Mouse (Mus musculus): ENCODE data around the gene Taf5. TPM values are rescaled to one million over a fixed set of nuclear protein-coding genes. Genes with fewer than 3 reads are reported as not detected.

The Taf5 gene
- 7.3 and 8.5 TPM in 2 replicates for polyA plus RNA-seq (2014; fragmentation: Nextera tagmentation; extraction: Ambion mirVana)

DNA sequence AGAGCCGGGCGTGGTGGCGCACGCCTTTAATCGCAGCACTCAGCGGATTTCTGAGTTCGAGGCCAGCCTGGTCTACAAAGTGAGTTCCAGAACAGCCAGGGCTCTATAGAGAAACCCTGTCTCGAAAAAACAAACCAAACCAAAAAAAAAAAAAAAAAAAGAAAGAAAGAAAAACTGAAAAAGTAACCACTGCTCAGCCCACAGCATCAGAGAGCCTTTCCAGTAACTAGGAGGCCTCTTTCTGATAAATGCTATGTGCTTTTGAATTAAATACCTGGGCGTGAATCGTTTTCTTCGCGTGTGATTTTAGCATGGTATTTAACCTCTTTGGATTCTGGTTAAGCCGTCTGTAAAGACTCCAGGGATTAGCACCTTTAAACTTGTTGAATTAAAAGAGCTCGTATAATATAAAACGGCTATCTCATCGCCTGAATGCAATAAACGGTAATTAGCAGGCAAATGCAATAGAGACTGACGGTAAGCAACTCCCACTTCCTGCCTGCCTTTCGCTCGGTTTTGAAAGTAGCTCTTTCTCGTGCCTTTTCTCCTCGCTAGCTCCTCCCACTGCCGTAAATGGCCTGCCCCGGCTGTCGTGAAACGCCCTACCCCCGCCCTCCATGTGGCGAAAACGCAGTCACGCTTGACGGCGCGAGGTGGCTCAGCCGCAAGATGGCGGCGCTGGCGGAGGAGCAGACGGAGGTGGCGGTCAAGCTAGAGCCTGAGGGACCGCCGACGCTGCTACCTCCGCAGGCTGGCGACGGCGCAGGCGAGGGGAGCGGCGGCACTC lies at the start of gene Taf5:
Gene Taf5, plus strand, starts transcription at position 651 of the 787 bp plus-strand sequence.
- Histone ChIP-seq H3K27ac (ENCODE audit: low read length) (peak within 1 kb of the TSS; percentile 84), H3K9ac (replicated peaks; ENCODE audit: low read depth, low read length) (peak within 1 kb of the TSS; percentile 90), H3K36me3 (ENCODE audit: control insufficient read depth, insufficient read depth, low read length) (peaks cover 10% of the 10 kb centered on the region; the same call in 1 of the 2 replicates), H3K27me3 (ENCODE audit: control insufficient read depth, insufficient read depth, low read length) (no peaks in the 10 kb centered on the region), H3K4me1 (ENCODE audit: control insufficient read depth, insufficient read depth, low read length) (no peaks in the 10 kb centered on the region), H3K9me3 (ENCODE audit: control insufficient read depth, low read depth, low read length) (no peaks in the 10 kb centered on the region), H3K4me2 (replicated peaks; ENCODE audit: low read depth, low read length) (peak within 1 kb of the TSS; percentile 62), H3K4me3 (ENCODE audit: low read depth, low read length) (peak within 1 kb of the TSS; percentile 99)
- ATAC-seq (ENCODE audit: insufficient number of reproducible peaks, insufficient read depth, low FRiP score, low read depth) = peak; percentile 80
- WGBS = 10% methylated on average over 42 of the region's 49 CpGs

DNA sequence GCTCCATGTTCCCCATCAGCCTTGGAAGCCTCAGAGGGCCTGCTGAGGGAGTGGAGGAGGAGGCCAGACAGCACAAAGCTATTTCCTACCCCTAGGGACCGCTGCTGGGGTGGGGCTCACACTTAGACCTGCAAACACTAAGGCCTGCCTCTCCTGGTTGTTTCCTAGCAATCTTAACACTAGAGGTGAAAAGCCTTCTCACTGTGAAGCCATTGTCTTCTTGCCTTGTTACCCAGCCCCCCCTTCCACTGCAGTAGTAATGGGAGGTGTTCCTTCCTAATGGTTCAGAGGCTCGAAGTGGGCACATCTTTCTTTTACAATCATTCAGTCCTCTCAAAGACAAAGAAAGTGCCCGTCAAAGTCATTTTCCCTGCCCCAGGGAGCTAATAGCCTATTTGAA lies 49.7 kb upstream of the Taf5 start:
- no peak overlapping the region for H3K4me3 ChIP-seq (ENCODE audit: low read depth, low read length)
- H3K27me3 ChIP-seq (ENCODE audit: control insufficient read depth, insufficient read depth, low read length) = peaks cover 34% of the 10 kb centered on the region
- H3K27ac ChIP-seq (ENCODE audit: low read length) = no peak overlapping the region
- no peak overlapping the region for H3K4me2 ChIP-seq (replicated peaks; ENCODE audit: low read depth, low read length)
- H3K36me3 ChIP-seq (ENCODE audit: control insufficient read depth, insufficient read depth, low read length) = no peaks in the 10 kb centered on the region
- no peak for ATAC-seq (ENCODE audit: insufficient number of reproducible peaks, insufficient read depth, low FRiP score, low read depth)
- 17% methylated on average over 3 of the region's 3 CpGs for WGBS
- H3K9me3 ChIP-seq (ENCODE audit: control insufficient read depth, low read depth, low read length) = no peaks in the 10 kb centered on the region
- H3K9ac ChIP-seq (replicated peaks; ENCODE audit: low read depth, low read length) = no peak overlapping the region
- H3K4me1 ChIP-seq (ENCODE audit: control insufficient read depth, insufficient read depth, low read length) = peaks cover 11% of the 10 kb centered on the region; the same call in 1 of the 2 replicates

DNA sequence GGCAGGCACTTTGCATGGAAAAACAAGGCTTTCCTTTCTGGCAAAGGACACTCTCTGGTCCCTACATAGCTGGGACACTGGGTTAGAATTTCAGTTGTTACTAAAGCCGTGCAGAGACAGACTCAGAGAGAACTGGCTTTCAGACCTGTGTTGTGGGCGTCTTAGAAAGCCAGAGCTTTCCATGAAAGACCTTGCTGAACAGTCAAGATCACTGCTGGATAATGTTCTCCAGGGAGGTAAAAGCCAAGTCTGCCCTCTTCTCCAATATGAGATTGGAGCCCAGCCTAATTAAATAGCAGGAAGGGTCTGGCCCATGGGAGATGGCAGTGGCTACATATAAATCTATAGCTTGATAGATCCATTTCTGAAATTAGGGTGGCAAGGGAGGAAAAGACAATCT lies 49.2 kb upstream of the Taf5 start:
- WGBS = 46% methylated on average over 2 of the region's 2 CpGs
- H3K36me3 ChIP-seq (ENCODE audit: control insufficient read depth, insufficient read depth, low read length) = no peaks in the 10 kb centered on the region
- H3K27ac ChIP-seq (ENCODE audit: low read length) = no peak overlapping the region
- no peak for ATAC-seq (ENCODE audit: insufficient number of reproducible peaks, insufficient read depth, low FRiP score, low read depth)
- peaks cover 30% of the 10 kb centered on the region for H3K27me3 ChIP-seq (ENCODE audit: control insufficient read depth, insufficient read depth, low read length)
- no peak overlapping the region for H3K9ac ChIP-seq (replicated peaks; ENCODE audit: low read depth, low read length)
- no peak overlapping the region for H3K4me2 ChIP-seq (replicated peaks; ENCODE audit: low read depth, low read length)
- peaks cover 11% of the 10 kb centered on the region; the same call in 1 of the 2 replicates for H3K4me1 ChIP-seq (ENCODE audit: control insufficient read depth, insufficient read depth, low read length)
- no peak overlapping the region for H3K4me3 ChIP-seq (ENCODE audit: low read depth, low read length)
- no peaks in the 10 kb centered on the region for H3K9me3 ChIP-seq (ENCODE audit: control insufficient read depth, low read depth, low read length)

DNA sequence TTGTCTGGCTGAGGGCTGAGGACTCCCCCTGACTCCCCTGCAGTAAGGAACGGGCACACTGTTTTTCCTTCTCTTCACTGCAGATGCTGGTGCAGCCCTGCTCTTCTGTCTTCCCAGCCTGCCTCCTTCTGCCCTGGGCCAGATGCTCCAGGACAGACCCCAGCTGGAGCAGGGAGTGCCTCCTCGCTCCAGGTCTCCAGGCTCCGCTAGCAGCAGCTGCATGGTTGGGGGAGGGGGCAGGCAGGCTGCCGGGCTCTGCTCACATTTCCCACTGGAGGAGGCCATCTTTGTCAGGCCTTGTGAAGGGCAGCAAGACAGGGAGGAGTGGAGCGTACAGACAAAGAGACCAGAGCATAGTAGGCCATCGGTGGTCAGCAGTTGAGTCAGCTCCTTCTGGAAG lies 48.2 kb upstream of the Taf5 start:
- Histone ChIP-seq H3K27me3 (ENCODE audit: control insufficient read depth, insufficient read depth, low read length) (peaks cover 23% of the 10 kb centered on the region), H3K4me3 (ENCODE audit: low read depth, low read length) (no peak overlapping the region), H3K9me3 (ENCODE audit: control insufficient read depth, low read depth, low read length) (no peaks in the 10 kb centered on the region), H3K4me1 (ENCODE audit: control insufficient read depth, insufficient read depth, low read length) (peaks cover 10% of the 10 kb centered on the region; the same call in 1 of the 2 replicates), H3K4me2 (replicated peaks; ENCODE audit: low read depth, low read length) (no peak overlapping the region), H3K36me3 (ENCODE audit: control insufficient read depth, insufficient read depth, low read length) (no peaks in the 10 kb centered on the region), H3K9ac (replicated peaks; ENCODE audit: low read depth, low read length) (no peak overlapping the region), H3K27ac (ENCODE audit: low read length) (no peak overlapping the region)
- no peak for ATAC-seq (ENCODE audit: insufficient number of reproducible peaks, insufficient read depth, low FRiP score, low read depth)
- 17% methylated on average over 6 of the region's 6 CpGs for WGBS

DNA sequence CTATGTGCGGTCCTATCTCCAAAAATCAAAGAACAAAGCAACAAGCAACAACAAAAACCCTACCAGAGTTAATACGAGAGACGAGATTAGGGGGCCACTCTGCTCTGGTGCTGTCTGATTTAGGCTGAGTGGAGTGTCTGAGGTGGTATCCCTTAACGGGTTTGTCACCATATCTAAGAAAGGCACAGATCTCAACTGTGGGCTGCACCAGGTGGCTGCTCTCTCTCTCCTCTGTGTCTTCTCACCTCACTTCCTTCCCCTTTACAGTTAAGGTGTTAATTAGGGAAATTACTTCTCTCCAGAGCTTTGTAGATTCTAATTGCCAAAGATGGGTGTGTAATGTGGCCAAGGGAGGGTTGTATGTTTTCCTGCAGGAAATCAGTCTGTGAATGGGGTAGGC lies 44.8 kb upstream of the Taf5 start:
- ATAC-seq (ENCODE audit: insufficient number of reproducible peaks, insufficient read depth, low FRiP score, low read depth) = no peak
- H3K36me3 ChIP-seq (ENCODE audit: control insufficient read depth, insufficient read depth, low read length) = no peaks in the 10 kb centered on the region
- no peaks in the 10 kb centered on the region for H3K9me3 ChIP-seq (ENCODE audit: control insufficient read depth, low read depth, low read length)
- H3K4me1 ChIP-seq (ENCODE audit: control insufficient read depth, insufficient read depth, low read length) = no peaks in the 10 kb centered on the region
- H3K27ac ChIP-seq (ENCODE audit: low read length) = no peak overlapping the region
- H3K27me3 ChIP-seq (ENCODE audit: control insufficient read depth, insufficient read depth, low read length) = 0 out of 2 replicates have a peak, but pooled peaks cover 1% of the 10 kb centered on the region
- H3K9ac ChIP-seq (replicated peaks; ENCODE audit: low read depth, low read length) = no peak overlapping the region
- no peak overlapping the region for H3K4me3 ChIP-seq (ENCODE audit: low read depth, low read length)
- no peak overlapping the region for H3K4me2 ChIP-seq (replicated peaks; ENCODE audit: low read depth, low read length)
- WGBS = 87% methylated on average over 4 of the region's 4 CpGs

DNA sequence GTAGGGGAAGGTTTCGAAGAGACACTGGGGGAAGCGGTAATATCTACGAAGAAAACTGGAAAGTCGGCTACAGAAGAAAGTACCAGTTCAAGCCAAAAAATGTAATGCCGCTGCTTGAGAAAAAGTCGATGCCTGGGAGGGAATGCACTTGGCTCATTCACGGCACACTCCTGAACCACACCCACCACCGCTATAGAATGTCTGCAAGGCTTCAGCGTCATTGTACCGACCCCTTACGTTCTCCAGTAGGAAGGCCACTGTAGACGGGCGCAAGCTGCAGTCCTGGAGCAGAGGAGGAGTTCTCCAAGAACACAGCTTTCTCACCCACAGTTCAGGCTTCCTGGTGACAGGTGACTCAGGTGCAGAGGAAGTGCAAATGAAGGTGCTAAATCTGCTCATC lies 44.0 kb upstream of the Taf5 start:
- Histone ChIP-seq H3K4me1 (ENCODE audit: control insufficient read depth, insufficient read depth, low read length) (no peaks in the 10 kb centered on the region), H3K27me3 (ENCODE audit: control insufficient read depth, insufficient read depth, low read length) (no peaks in the 10 kb centered on the region), H3K9me3 (ENCODE audit: control insufficient read depth, low read depth, low read length) (no peaks in the 10 kb centered on the region), H3K9ac (replicated peaks; ENCODE audit: low read depth, low read length) (no peak overlapping the region), H3K4me3 (ENCODE audit: low read depth, low read length) (no peak overlapping the region), H3K36me3 (ENCODE audit: control insufficient read depth, insufficient read depth, low read length) (no peaks in the 10 kb centered on the region), H3K4me2 (replicated peaks; ENCODE audit: low read depth, low read length) (no peak overlapping the region), H3K27ac (ENCODE audit: low read length) (no peak overlapping the region)
- no peak for ATAC-seq (ENCODE audit: insufficient number of reproducible peaks, insufficient read depth, low FRiP score, low read depth)
- WGBS = 80% methylated on average over 13 of the region's 13 CpGs

DNA sequence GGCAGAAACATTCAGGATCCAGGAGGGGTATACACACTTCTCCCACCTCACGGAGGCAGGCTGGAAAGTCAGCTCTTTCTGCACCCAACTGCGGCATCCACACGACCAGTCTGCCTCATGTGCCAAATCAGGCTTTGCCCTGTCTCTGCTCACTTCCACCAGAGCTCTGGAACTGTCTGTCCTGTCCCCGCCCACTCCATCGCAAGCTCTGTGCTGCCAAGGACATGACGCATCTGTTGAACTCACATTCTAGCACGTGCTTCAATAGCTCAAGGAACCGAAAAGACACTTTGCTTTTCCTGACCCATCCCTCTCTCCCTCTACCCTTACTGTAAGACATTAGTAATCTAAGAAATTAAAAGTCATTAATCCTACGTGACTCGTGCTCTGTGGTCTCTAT lies 42.6 kb upstream of the Taf5 start:
- no peak for ATAC-seq (ENCODE audit: insufficient number of reproducible peaks, insufficient read depth, low FRiP score, low read depth)
- Histone ChIP-seq H3K4me3 (ENCODE audit: low read depth, low read length) (no peak overlapping the region), H3K27me3 (ENCODE audit: control insufficient read depth, insufficient read depth, low read length) (no peaks in the 10 kb centered on the region), H3K4me1 (ENCODE audit: control insufficient read depth, insufficient read depth, low read length) (no peaks in the 10 kb centered on the region), H3K27ac (ENCODE audit: low read length) (no peak overlapping the region), H3K4me2 (replicated peaks; ENCODE audit: low read depth, low read length) (no peak overlapping the region), H3K9ac (replicated peaks; ENCODE audit: low read depth, low read length) (no peak overlapping the region), H3K36me3 (ENCODE audit: control insufficient read depth, insufficient read depth, low read length) (no peaks in the 10 kb centered on the region), H3K9me3 (ENCODE audit: control insufficient read depth, low read depth, low read length) (no peaks in the 10 kb centered on the region)
- WGBS = 58% methylated on average over 10 of the region's 10 CpGs

DNA sequence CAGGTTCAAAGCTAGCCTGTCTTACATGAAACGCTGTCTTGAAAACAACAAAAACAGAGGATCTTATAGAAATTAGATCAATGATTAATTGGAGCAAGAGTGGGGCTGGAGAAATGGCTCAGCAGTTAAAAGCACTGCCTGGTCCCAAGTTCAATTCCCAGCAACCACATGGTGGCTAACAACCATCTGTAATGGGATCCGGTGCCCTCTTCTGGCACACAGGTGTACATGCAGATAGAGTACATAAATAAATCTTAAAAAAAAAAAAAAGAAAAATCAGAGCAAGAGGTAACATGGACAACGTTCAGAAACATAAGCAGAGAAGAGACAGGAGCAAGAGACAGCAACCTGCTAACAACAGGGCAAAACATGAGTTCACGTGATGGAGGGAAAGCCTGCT lies 41.0 kb upstream of the Taf5 start:
- no peak overlapping the region for H3K9ac ChIP-seq (replicated peaks; ENCODE audit: low read depth, low read length)
- 86% methylated on average over 4 of the region's 4 CpGs for WGBS
- no peak overlapping the region for H3K27ac ChIP-seq (ENCODE audit: low read length)
- no peaks in the 10 kb centered on the region for H3K36me3 ChIP-seq (ENCODE audit: control insufficient read depth, insufficient read depth, low read length)
- no peaks in the 10 kb centered on the region for H3K27me3 ChIP-seq (ENCODE audit: control insufficient read depth, insufficient read depth, low read length)
- no peaks in the 10 kb centered on the region for H3K9me3 ChIP-seq (ENCODE audit: control insufficient read depth, low read depth, low read length)
- no peak overlapping the region for H3K4me2 ChIP-seq (replicated peaks; ENCODE audit: low read depth, low read length)
- ATAC-seq (ENCODE audit: insufficient number of reproducible peaks, insufficient read depth, low FRiP score, low read depth) = no peak
- no peaks in the 10 kb centered on the region for H3K4me1 ChIP-seq (ENCODE audit: control insufficient read depth, insufficient read depth, low read length)
- no peak overlapping the region for H3K4me3 ChIP-seq (ENCODE audit: low read depth, low read length)

DNA sequence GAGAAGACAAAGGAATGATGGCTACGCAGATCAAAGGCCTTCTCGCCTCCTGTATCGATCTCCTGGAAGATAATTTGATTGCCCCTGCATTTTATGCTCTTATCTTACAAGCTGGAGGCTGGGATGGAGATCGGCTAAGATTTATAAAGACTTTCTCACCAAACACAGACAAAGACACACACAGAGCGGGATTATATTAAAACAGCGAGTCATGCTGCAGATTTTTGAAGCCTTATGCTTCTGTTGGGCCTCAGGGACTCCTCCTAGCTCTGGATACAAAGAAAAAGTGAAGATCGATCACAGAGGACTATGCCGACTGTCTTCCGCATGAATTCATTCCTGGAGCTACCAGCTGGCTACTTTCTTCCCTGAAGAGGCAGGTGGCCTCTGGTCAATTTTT lies 37.8 kb upstream of the Taf5 start:
- no peak for ATAC-seq (ENCODE audit: insufficient number of reproducible peaks, insufficient read depth, low FRiP score, low read depth)
- H3K27ac ChIP-seq (ENCODE audit: low read length) = no peak overlapping the region
- no peak overlapping the region for H3K4me3 ChIP-seq (ENCODE audit: low read depth, low read length)
- 80% methylated on average over 9 of the region's 9 CpGs for WGBS
- H3K36me3 ChIP-seq (ENCODE audit: control insufficient read depth, insufficient read depth, low read length) = peaks cover 4% of the 10 kb centered on the region
- no peaks in the 10 kb centered on the region for H3K27me3 ChIP-seq (ENCODE audit: control insufficient read depth, insufficient read depth, low read length)
- no peak overlapping the region for H3K4me2 ChIP-seq (replicated peaks; ENCODE audit: low read depth, low read length)
- no peak overlapping the region for H3K9ac ChIP-seq (replicated peaks; ENCODE audit: low read depth, low read length)
- no peaks in the 10 kb centered on the region for H3K9me3 ChIP-seq (ENCODE audit: control insufficient read depth, low read depth, low read length)
- H3K4me1 ChIP-seq (ENCODE audit: control insufficient read depth, insufficient read depth, low read length) = no peaks in the 10 kb centered on the region
